Mouse (Mus musculus) erythroblast, embryonic 14.5 days (primary cell): Measurements from ENCODE around the gene Grid2ip.
"Not testable (repeated sequence)": the region's sequence is repeated elsewhere in the genome, so short reads cannot be mapped to it uniquely, and the experiment has no call there.

Experiments used
- GATA1 ChIP-seq: IDR thresholded peaks from 2 replicates; pipeline ENCODE4 v1.6.1; 2012; ENCODE audit warnings: low read length, inconsistent platforms, mixed read lengths
- TAL1 ChIP-seq: IDR thresholded peaks from 3 replicates; pipeline ENCODE4 v1.6.1; 2012; ENCODE audit warnings: low read length, inconsistent platforms, mixed read lengths

GRCm38 (mm10) chr5:143394966-143395365 lies 37.8 kb downstream of the Grid2ip start:
- TF ChIP-seq TAL1, GATA1: not testable (repeated sequence)
